Mouse (Mus musculus): ENCODE results near the gene Kif12.

DNA sequence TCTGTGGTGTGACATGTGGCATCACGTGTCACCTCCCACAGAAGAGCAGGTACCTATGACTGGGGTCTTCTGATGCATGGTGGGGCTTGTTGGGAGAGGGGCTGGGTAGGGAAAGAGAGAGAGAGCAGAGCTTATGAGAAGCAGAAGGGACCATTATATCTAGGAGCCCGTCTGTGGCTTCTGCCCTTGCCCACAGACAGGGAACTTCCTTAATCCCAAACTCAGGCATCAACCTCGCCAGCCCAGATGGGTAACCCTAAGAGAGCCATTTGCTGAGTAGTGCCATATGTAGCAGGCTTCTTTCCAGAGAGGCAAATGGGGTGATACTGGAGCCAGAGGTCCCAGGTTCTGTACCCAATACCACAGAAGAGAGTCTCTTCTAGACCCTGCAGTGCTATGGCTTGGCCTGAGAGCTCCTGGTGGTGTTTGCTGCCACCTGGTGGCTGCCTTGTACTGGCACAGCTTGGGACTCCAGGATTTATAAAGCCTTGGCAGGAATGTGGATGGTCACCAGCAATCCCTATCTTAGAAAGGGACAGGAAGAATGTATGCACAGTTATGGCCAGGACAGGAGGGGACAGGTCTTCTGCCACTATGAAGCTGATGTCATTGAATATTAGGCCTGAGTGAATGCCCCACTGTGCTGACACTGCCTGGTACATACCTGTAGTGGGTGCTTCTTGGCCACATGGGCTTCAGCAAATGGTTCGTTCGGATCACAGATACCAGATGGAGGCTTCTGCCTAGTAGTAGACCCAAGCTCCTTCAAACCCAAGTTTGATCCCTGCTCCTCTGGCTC, 53.1 kb downstream of the Kif12 start:
- TF ChIP-seq EP300 (IDR thresholded peaks at IDR 0.05; ENCODE audit: low read depth) (no peak), CTCF (IDR thresholded peaks at IDR 0.05; ENCODE audit: low read depth) (peak; percentile 99)
